29 mouse cellular contexts compared by ENCODE assay signal in genomic region chr15:8969061-8969635, GRCm38 (mm10). TPM values are rescaled to one million over a fixed set of nuclear protein-coding genes. Genes with fewer than 3 reads are reported as not detected.
A peak's percentile ranks its signal among the peaks of the same experiment; 100 is the strongest.
DNase-seq lines count a peak whose midpoint lies in the region; ATAC-seq and TF ChIP-seq lines count a peak whose summit lies in the region.
"Had no signal": no experiment of that assay in that cellular context is flagged by ENCODE, and none has a peak within 500 bp of the region (broad histone marks: within the 10 kb centered on the region; RNA-seq: fewer than 3 reads in every experiment).

No protein-coding gene starts in this region.

- H3K9ac ChIP-seq in midbrain, embryonic 13.5 days (replicated peaks) = no peak overlapping the region
- H3K9ac ChIP-seq in midbrain, embryonic 11.5 days (ENCODE audit: low read length) = no peak overlapping the region
- H3K9ac ChIP-seq in liver, postnatal 0 days (replicated peaks) = no peak overlapping the region
- H3K9ac ChIP-seq: heart, embryonic 12.5 days; hindbrain, embryonic 14.5 days; limb, embryonic 12.5 days; liver, embryonic 15.5 days; midbrain, embryonic 15.5 days had no signal

- H3K27me3 ChIP-seq in midbrain, embryonic 13.5 days = no peaks in the 10 kb centered on the region
- H3K27me3 ChIP-seq in midbrain, embryonic 11.5 days (ENCODE audit: control insufficient read depth, insufficient read depth, low read length) = no peaks in the 10 kb centered on the region
- no peaks in the 10 kb centered on the region for H3K27me3 ChIP-seq in liver, postnatal 0 days (ENCODE audit: insufficient read depth, low read length)
- H3K27me3 ChIP-seq: CH12.LX; heart, embryonic 12.5 days; limb, embryonic 12.5 days; liver, embryonic 15.5 days; midbrain, embryonic 15.5 days had no signal

- no peaks in the 10 kb centered on the region for H3K9me3 ChIP-seq in midbrain, embryonic 13.5 days
- no peaks in the 10 kb centered on the region for H3K9me3 ChIP-seq in midbrain, embryonic 11.5 days (ENCODE audit: control insufficient read depth, low read length)
- no peaks in the 10 kb centered on the region for H3K9me3 ChIP-seq in liver, postnatal 0 days (ENCODE audit: low read length)
- H3K9me3 ChIP-seq: heart, embryonic 12.5 days; limb, embryonic 12.5 days; liver, embryonic 15.5 days; megakaryocyte, embryonic 14.5 days; midbrain, embryonic 15.5 days had no signal

- H3K36me3 ChIP-seq in midbrain, embryonic 13.5 days = no peaks in the 10 kb centered on the region
- H3K36me3 ChIP-seq in midbrain, embryonic 11.5 days (ENCODE audit: control insufficient read depth, insufficient read depth, low read length) = no peaks in the 10 kb centered on the region
- no peaks in the 10 kb centered on the region for H3K36me3 ChIP-seq in liver, postnatal 0 days (replicated peaks; ENCODE audit: insufficient read depth, low read length)
- H3K36me3 ChIP-seq: heart, embryonic 12.5 days; limb, embryonic 12.5 days; liver, embryonic 15.5 days; midbrain, embryonic 15.5 days had no signal

- no peak overlapping the region for H3K4me3 ChIP-seq in midbrain, embryonic 13.5 days (replicated peaks)
- no peak overlapping the region for H3K4me3 ChIP-seq in midbrain, embryonic 11.5 days (ENCODE audit: low read depth, low read length)
- no peak overlapping the region for H3K4me3 ChIP-seq in liver, postnatal 0 days (ENCODE audit: low read depth, low read length)
- H3K4me3 ChIP-seq: heart, adult 2 months; heart, embryonic 12.5 days; limb, embryonic 12.5 days; megakaryocyte, embryonic 14.5 days; midbrain, embryonic 15.5 days had no signal

- no peak for TF ChIP-seq CTCF in liver, postnatal 0 days (IDR thresholded peaks at IDR 0.05; ENCODE audit: low read depth)

- H3K4me1 ChIP-seq in midbrain, embryonic 13.5 days (replicated peaks) = peaks cover 10% of the 10 kb centered on the region
- no peaks in the 10 kb centered on the region for H3K4me1 ChIP-seq in midbrain, embryonic 11.5 days (ENCODE audit: control insufficient read depth, insufficient read depth, low read length)
- no peaks in the 10 kb centered on the region for H3K4me1 ChIP-seq in liver, postnatal 0 days (ENCODE audit: insufficient read depth)
- H3K4me1 ChIP-seq: heart, embryonic 12.5 days; limb, embryonic 12.5 days; liver, embryonic 15.5 days; megakaryocyte, embryonic 14.5 days had no signal

- no peak overlapping the region for H3K27ac ChIP-seq in midbrain, embryonic 13.5 days
- no peak overlapping the region for H3K27ac ChIP-seq in midbrain, embryonic 11.5 days (ENCODE audit: low read depth, low read length)
- H3K27ac ChIP-seq in liver, postnatal 0 days (ENCODE audit: low read depth) = no peak overlapping the region
- H3K27ac ChIP-seq: heart, adult 2 months; hindbrain, embryonic 14.5 days; limb, embryonic 12.5 days; liver, embryonic 15.5 days; midbrain, embryonic 15.5 days had no signal

- H3K4me2 ChIP-seq in midbrain, embryonic 13.5 days (replicated peaks) = no peak overlapping the region
- H3K4me2 ChIP-seq in midbrain, embryonic 11.5 days = no peak overlapping the region
- no peak overlapping the region for H3K4me2 ChIP-seq in liver, postnatal 0 days (ENCODE audit: low read depth, low read length)
- H3K4me2 ChIP-seq: heart, embryonic 12.5 days; limb, embryonic 12.5 days had no signal

- no peak for TF ChIP-seq EP300 in liver, postnatal 0 days (IDR thresholded peaks at IDR 0.05; ENCODE audit: low read depth)

- DNase-seq in heart, adult 11 months = peak; percentile 42
- DNase-seq in heart, adult 18-20 months = no peak
- no peak for DNase-seq in midbrain, embryonic 11.5 days (ENCODE audit: low spot score, missing footprints)
- DNase-seq in kidney, postnatal 14 days = peak; percentile 26
- DNase-seq in liver, postnatal 0 days = no peak
- no peak for DNase-seq in natural killer cell, adult 2 months (ENCODE audit: low spot score in 2 of 2)
- DNase-seq: adrenal gland, adult 2 months; cerebellum, adult 2 months; cerebellum, postnatal 25 days; gastrocnemius, postnatal 25 days; heart, adult 2 months; heart, postnatal 4 days; lung, postnatal 36 days; right cerebral cortex, postnatal 25 days; thymus, postnatal 14 days had no signal

- 89% methylated on average over 10 of the region's 10 CpGs for WGBS in midbrain, embryonic 13.5 days
- 87% methylated on average over 10 of the region's 10 CpGs for WGBS in midbrain, embryonic 11.5 days
- 74% methylated on average over 10 of the region's 10 CpGs for WGBS in liver, postnatal 0 days (ENCODE audit: insufficient replicate concordance)

- peak; percentile 24; the same call in 1 of the 2 replicates for ATAC-seq in midbrain, embryonic 13.5 days
- ATAC-seq in midbrain, embryonic 11.5 days (ENCODE audit: low FRiP score) = no peak
- ATAC-seq in liver, postnatal 0 days = no peak
- ATAC-seq: activated CD4-positive, CD25-positive, alpha-beta regulatory T cell, adult 4 months; forebrain, embryonic 14.5 days; inflammation-experienced regulatory T-cells, adult 6 months; midbrain, embryonic 15.5 days had no signal

RNA-seq across cellular contexts. Expression of gene Ranbp3l, which starts 1.4 kb away (rescaled TPM):
- not detected for total RNA-seq in heart, adult 18-20 months (2021)
- 12.7 and 13.7 TPM in 2 replicates for polyA plus RNA-seq in midbrain, embryonic 13.5 days (2015; fragmentation: Nextera tagmentation; extraction: Ambion mirVana)
- polyA plus RNA-seq in midbrain, embryonic 11.5 days (2014; fragmentation: Nextera tagmentation; extraction: Ambion mirVana) = 2.6 and 3.3 TPM in 2 replicates
- polyA plus RNA-seq in liver, postnatal 0 days (2015; fragmentation: Nextera tagmentation; extraction: Ambion mirVana) = 0.25 and 0.30 TPM in 2 replicates
- total RNA-seq: adrenal gland, adult 2 months; CH12.LX; heart, adult 2 months; heart, postnatal 4 days; neutrophil, adult 5-6 weeks had no signal
- polyA plus RNA-seq: adrenal gland, adult 2 months; embryonic facial prominence, embryonic 11.5 days; limb, embryonic 12.5 days; neural tube, embryonic 11.5 days had no signal

Comparison
In these comparisons a context has a peak if more than half of its experiments do, and no peak if none do; other contexts are left out.
1. DNase-seq: peak in heart, adult 11 months (single experiment) and kidney, postnatal 14 days (single experiment); none in heart, adult 18-20 months (0 of 2), midbrain, embryonic 11.5 days (single experiment), liver, postnatal 0 days (single experiment) and natural killer cell, adult 2 months (0 of 2).